Mouse (Mus musculus): Measurements from ENCODE around the gene Grtp1.
A peak's percentile ranks its signal among the peaks of the same experiment; 100 is the strongest.

Grtp1 gene

DNA sequence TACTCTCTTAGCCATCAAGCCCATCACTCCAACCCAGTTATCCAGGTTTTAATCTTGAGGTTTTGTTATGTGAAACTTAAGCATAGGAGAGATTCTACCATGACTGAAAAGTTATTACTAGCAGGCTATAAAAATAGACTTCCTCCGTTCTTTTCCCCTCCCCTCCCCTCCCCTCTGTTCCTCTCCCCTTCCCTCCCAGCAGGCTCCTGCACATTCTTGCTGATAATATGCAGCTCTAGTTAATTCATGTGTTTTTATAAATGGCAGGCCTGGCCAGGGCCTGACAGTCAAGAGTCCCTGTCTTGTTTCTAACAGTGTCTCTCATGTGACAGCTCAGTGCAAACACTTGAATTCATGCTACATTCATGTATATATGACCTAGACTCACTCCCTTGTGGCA lies 29.9 kb downstream of the Grtp1 start:
- DNase-seq: no peak

GRCm38 (mm10) chr8:13164361-13164760 lies 36.1 kb downstream of the Grtp1 start:
- no peak for DNase-seq

DNA sequence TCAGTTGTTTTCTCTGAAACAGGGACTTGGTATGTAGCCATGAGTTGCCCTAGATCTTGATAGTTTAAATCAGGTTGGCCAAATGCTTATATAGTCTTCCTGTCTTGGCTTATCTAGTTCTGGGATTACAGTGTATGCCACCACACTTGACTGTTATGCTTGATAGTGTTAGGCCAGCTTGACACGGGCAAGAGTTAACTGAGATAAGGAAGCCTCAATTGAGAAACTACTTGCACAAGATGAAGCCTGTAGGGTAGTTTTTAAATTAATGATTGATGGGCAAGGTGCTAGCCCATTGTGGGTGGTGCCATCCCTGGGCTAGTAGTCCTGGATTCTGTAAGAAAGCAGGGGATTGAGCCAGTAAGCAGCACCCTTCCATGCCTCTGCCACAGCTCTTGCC lies 36.9 kb downstream of the Grtp1 start:
- DNase-seq: no peak

DNA sequence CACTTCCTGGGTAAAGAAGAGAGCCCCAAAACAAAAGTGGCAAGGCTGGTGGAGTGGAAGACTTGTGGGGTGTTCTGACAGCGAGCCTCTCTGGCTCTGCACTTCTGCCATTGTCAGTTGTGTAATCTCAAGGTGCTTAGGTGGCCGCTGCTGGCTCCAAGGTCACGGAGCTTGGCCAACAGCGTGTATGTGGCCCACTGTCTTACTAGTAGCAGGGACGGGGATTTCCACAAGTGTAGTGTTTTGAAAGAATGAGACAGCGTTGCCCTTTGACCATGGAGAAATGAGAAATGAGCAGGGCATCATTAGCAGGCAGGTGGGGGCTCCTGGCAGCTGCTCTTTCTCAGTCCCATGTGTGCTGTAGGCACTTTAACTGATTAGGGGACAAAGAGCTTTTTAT lies 38.3 kb downstream of the Grtp1 start:
- DNase-seq: no peak

GRCm38 (mm10) chr8:13160691-13161090 lies 39.7 kb downstream of the Grtp1 start:
- no peak for DNase-seq

DNA sequence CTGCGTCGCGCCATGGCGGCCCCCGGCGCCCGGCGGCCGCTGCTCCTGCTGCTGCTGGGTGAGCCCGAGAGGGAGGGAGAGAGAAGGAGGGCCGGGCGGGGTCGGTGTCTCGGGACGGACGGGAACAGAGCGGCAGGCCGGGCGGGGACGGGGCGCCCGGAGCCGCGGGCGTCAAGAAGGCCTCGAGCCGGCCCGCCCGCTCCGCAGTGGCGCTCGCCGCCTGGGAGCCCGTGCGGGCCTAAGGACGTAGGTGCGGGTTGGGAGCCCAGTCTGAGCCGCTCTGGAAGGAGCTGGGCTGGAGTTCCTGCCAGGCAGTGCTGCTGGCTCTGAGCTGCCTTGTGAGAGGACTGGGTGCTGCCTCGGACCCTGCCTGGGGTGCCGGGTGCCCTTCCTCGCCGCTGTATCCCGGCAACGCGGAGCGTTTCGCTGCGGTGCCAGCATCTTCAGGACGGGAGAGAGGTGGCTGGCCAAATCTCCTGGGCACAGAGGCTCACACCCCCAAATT lies 41.0 kb downstream of the Grtp1 start:
- DNase-seq: no peak

DNA sequence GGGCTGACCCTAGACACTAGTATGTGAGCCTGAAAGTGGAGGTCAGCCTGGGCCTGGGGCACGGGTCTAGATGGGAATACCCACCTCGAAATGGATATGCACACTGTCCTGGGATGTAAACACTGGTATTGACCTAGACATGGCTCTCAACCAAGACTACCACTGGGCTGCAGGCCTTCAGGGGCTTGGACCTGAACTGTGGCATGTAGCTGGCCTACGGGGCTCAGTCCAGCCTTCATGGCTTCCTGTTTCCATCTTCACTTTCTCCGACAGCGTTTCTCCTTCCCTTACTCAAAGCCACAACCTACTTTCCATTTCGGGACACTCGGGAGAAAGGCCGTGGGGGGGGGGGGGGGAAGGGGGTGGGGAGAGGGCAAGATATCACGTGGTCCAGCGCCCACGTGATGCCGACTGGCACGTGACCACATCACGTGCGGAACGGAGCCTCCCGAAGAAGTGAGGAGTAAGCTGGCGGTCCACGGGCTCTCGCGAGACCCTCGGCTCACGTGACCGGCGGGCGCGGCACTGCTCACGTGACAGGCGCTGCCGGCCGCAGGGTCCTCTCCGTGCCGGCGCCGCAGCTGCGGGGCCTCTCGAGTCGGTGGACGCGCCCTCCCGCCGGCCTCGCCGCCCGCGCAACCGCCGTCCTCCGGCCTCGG lies 41.6 kb downstream of the Grtp1 start, which contains the start of gene Lamp1:
Gene Lamp1 (plus strand): TSS at position 444 of the 659 bp plus-strand sequence.
- DNase-seq: peak; percentile 100

DNA sequence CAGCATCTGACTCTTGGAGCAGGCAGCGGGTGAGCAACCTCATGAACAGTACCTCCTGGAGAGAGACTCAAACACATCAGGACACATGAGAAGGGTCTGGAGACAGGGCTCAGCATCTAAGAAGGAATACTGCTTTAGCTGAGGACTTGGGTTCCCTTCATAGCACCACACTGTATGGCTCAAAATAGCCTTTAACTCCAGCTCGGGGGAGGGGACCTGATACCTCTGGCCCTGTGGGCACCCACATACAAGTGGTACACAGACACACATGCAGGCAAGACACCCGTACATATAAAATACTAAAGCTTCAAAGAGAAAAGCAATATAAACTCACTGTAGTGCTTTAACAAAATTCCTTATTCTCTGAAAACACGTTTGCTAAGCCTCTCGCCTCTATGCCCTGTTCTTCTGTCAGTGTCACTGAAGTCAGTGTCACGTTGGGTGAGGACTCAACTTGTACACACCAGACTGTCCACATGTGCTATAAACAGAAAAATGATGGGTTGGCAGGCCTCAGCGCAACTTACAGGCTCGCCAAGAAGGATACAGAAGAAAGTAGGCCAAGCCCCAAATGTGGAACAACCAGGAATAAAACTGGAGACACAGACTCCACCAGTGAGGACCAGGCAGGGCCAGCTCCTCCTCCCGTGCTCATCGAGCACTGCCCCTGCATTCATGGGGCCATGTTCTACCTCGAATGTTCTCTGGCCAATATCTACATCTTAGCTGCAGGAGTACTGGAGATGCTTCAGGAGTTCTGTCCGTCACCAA lies 43.9 kb downstream of the Grtp1 start:
- no peak for DNase-seq

GRCm38 (mm10) chr8:13155358-13155757 lies 45.1 kb downstream of the Grtp1 start:
- DNase-seq: no peak

GRCm38 (mm10) chr8:13154099-13154498 lies 46.3 kb downstream of the Grtp1 start:
- DNase-seq: no peak

GRCm38 (mm10) chr8:13150929-13151328 lies 49.5 kb downstream of the Grtp1 start:
- no peak for DNase-seq

DNA sequence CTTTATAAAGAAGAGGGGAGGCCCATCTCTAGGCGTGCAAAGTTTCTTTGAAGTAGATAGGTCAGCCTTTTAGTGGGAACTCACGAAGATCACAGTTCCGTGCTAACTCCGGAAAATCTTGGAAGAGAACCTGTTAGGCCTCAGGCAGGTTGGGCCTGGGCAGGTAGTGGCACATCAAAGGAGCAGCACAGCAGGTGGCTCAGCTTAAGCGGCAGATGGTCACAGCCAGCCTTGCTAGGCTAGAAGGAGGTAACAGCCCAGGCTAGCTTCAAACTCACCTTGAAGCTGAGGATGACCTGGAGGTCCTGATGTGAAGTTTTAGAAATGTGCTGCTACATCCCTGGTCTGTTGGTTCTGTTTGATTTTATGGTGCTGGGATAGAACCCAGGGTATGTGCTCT lies 50.6 kb downstream of the Grtp1 start:
- DNase-seq: no peak

- DNase-seq: no peak
Measured at GRCm38 (mm10) chr8:13149287-13149686, 51.1 kb downstream of the Grtp1 start.

- DNase-seq: no peak
Measured at GRCm38 (mm10) chr8:13148476-13148875, 51.9 kb downstream of the Grtp1 start.

- DNase-seq: no peak
Measured at GRCm38 (mm10) chr8:13141681-13142080, 58.7 kb downstream of the Grtp1 start.

GRCm38 (mm10) chr8:13139641-13140182 lies 60.7 kb downstream of the Grtp1 start:
- no peak for DNase-seq

GRCm38 (mm10) chr8:13132220-13132619 lies 68.2 kb downstream of the Grtp1 start:
- peak; percentile 75 for DNase-seq

DNA sequence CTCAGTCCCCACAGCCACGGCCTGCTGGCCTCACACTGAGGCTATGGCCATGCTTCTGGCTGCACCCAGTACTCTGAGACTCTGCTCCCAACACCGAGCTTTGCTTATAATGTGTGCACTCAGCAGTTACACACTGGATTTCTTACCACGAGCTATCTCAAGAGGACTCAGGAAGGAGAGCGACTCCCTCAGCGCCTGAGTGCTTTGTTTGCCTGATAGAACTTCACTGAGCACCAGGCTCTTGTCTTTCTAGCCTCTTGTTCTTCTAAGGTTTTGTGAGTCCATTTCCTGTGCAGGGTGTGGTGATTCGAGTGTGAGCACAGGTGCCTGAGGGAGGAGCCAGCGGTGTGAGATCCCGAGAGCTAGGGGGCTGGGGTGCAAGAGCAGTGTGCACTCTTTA lies 75.5 kb downstream of the Grtp1 start:
- no peak for DNase-seq

DNA sequence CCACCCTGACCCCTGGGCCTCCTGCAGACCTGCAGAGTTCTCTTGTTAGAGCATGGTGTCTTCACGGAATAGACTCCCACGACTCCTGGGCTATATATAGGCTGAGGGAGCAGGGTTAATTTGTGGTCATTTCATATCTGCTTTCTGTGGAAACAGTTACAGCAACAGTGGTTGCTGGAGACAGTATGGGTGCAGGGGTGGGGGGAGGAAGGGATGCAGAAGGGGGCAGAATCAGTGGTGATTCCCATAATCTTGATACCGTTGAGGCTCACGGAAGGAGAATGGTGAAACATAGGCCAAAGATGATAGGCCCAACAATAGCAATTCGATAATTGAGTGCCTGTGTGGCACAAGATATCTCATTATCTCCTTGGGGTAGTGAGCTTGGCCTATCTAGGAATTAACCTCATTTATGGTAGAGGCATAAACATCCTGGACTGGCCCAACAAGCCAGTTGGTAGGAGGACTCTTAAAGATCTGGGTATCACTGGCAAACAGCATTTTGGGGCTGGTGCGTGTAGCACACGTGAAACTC lies 77.5 kb downstream of the Grtp1 start:
- DNase-seq: no peak

Measured in kidney, postnatal 10 days (tissue).